Mouse (Mus musculus) stomach, embryonic 15.5 days (tissue): ENCODE measurements at regions not wholly inside any gene's neighbourhood (a gene's known extent, or its start where the extent isn't known, plus 50 kb on each side); places are given as distances from the start of the nearest gene placed in this dataset.

Source experiments
- ATAC-seq: fragments of 200-750 bp; cut with Nextera tagmentation; 2 replicates; pipeline ENCODE4 v1.8.0; 2017; ENCODE audit warnings: low read depth, moderate number of reproducible peaks, moderate TSS enrichment; ENCODE audit not compliant: insufficient read depth, low FRiP score
- H3K27ac ChIP-seq: fragments of 300-500 bp; sonication (generic); 2 replicates; pipeline ENCODE4 v1.5.1; 2015; ENCODE audit warnings: mild to moderate bottlenecking, inconsistent platforms
- H3K27me3 ChIP-seq: fragments of 300-500 bp; sonication (generic); replicated peaks from 2 replicates; pipeline ENCODE4 v1.6.1; 2015; ENCODE audit warnings: inconsistent platforms
- H3K36me3 ChIP-seq: fragments of 300-500 bp; sonication (generic); 2 replicates; pipeline ENCODE4 v1.6.1; 2015; ENCODE audit warnings: inconsistent platforms
- H3K4me1 ChIP-seq: fragments of 300-500 bp; sonication (generic); 2 replicates; pipeline ENCODE4 v1.6.1; 2015; ENCODE audit warnings: inconsistent platforms
- H3K4me2 ChIP-seq: fragments of 300-500 bp; sonication (generic); 2 replicates; pipeline ENCODE4 v1.6.1; 2015; ENCODE audit warnings: mild to moderate bottlenecking, inconsistent platforms
- H3K4me3 ChIP-seq: fragments of 300-500 bp; sonication (generic); replicated peaks from 2 replicates; pipeline ENCODE4 v1.5.1; 2015; ENCODE audit warnings: inconsistent platforms
- H3K9ac ChIP-seq: fragments of 300-500 bp; sonication (generic); 2 replicates; pipeline ENCODE4 v1.6.1; 2015; ENCODE audit warnings: inconsistent platforms
- H3K9me3 ChIP-seq: fragments of 300-500 bp; sonication (generic); 2 replicates; pipeline ENCODE4 v1.6.1; 2016; ENCODE audit warnings: inconsistent platforms
- whole genome bisulfite sequencing: fragments of 180-500 bp; shearing (Covaris S2); methylation state at CpG from one replicate; pipeline ENCODE4 v1.1.7; 2015; 5-methylcytosine and 5-hydroxymethylcytosine counted together

- Histone ChIP-seq H3K4me3 (no peak overlapping the region), H3K36me3 (no peaks in the 10 kb centered on the region), H3K4me2 (no peak overlapping the region), H3K9ac (no peak overlapping the region), H3K4me1 (no peaks in the 10 kb centered on the region), H3K27me3 (no peaks in the 10 kb centered on the region), H3K9me3 (no peaks in the 10 kb centered on the region), H3K27ac (no peak overlapping the region)
- WGBS: 79% methylated on average over 3 of the region's 3 CpGs
- ATAC-seq: peak; percentile 18; the same call in 1 of the 2 replicates
These were observed 67.9 kb upstream of the Adgrl3 start for GRCm38 (mm10) chr5:80951861-80952599.

GRCm38 (mm10) chr5:80952600-80953218 lies 67.2 kb upstream of the Adgrl3 start:
- Histone ChIP-seq H3K27ac (no peak overlapping the region), H3K27me3 (no peaks in the 10 kb centered on the region), H3K9me3 (no peaks in the 10 kb centered on the region), H3K4me1 (no peaks in the 10 kb centered on the region), H3K4me3 (no peak overlapping the region), H3K36me3 (no peaks in the 10 kb centered on the region), H3K9ac (no peak overlapping the region), H3K4me2 (no peak overlapping the region)
- 60% methylated on average over 4 of the region's 4 CpGs for WGBS
- no peak for ATAC-seq
